Mouse (Mus musculus) 416B (cell line): ENCODE data around the gene Bmp5.
"Not testable (repeated sequence)": the region's sequence is repeated elsewhere in the genome, so short reads cannot be mapped to it uniquely, and the experiment has no call there.

Experiments
- DNase-seq: peaks from one replicate; pipeline ENCODE4 v3.0.0; 2011; ENCODE audit warnings: low read depth

Gene Bmp5

DNA sequence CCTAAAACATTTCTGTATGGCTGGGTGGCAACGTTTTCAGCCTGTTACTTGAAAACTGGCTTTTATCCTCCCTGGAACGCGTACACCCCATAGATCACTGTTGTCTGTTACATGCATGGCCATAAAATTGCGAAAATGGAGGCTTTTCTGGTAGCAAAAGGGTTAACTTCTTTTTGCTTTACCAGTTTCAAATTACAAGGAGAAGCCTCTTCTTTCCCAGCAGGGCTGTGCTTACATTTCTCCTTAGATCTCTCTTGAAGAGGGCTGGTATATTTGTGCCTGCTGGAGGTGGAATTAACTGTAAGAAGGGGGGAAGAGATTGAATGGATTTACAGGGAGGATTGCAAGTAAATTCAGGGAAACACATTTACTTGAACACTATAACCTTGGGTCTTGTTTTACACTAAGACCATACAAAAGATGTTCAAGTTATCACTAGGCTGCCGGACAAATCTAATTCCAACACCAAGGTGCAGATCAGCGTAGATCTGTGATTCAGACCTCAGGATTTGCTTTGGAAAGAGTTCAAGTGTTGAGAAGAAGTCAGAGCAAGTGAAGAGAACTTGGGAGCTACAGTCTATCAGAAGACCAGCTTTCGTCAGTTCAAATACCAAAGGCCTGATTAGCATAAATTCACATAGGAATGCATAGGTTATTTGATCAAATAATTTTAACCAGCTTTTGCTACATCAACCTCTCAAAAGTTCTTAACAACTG, at the start of gene Bmp5:
TSS of gene Bmp5 (plus strand) at position 236 of the 717 bp plus-strand sequence.
- no peak for DNase-seq

DNA sequence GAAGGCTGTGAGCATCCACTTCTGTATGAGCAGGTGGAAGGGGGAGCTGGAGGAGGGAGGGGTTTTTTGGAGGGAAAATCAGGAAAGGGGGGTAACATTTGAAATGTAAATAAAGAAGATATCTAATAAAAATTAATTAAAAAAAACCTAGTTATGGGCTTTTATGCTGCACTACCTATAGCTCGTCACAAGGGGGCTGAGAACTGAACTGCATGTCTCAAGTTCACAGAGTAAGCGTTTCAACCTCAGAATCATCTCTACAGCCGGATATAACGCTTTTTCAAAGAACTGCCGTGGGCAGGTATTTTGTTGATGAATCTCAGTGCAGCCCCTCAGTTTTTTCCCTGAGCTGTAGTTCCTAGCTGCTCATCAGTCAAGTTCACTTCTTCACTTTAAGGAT, 15.1 kb upstream of the Bmp5 start:
- DNase-seq: peak; percentile 36

DNA sequence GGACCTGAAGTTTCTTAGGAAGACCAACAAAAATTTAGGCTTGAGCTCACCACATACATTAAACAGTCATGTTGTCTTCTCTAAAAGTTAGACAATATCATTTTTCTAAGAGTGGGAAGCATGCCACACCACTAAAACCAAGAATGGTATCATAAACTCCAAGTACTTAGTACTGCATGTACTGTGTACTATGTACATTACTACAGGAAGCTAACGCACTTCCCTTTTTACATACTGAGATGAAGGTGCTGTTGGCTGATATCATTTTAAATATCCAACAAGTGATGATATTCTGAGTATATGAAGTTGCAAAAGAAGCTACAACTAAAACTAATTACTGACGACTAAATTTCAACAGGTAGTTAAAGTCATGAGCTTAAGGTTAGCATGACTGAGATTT, 13.6 kb upstream of the Bmp5 start:
- DNase-seq: no peak

DNA sequence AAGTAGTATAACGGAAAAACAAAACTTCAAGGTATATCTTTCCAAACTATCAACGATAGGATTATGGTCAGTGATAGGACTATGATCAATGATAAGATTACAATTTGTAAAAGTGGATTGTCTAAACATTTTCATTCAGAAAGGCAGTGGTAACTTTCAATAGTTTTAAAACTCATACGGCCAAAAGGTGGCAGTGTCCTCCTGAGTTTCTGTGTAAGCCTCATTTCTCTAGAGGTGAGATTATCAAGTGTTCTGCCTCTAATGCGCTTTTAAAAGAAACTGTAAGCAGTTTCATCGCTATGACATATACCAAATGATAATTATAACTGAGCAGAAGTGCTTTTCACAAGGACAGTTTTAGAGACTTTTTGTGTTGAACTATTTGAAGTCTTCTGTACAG, 12.7 kb upstream of the Bmp5 start:
- DNase-seq: peak; percentile 46

DNA sequence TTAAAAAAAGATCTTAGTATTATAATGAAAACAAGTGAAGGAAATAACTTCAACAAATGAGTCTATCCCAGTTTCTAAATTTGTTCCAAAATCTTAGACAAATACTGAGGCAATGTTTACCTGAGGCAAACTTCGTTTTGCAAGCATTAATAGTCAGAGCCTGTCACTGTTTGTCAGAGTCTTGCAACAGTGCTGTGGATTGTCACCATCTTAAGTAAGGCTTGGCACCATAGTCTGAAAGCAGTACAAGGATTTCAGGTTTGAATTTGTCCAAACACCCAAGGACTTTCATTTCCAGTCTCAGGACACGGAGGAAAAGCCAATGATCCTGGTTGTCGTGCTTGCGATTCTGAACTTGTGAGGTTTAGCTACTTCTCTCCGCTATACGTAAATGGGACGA, 10.4 kb upstream of the Bmp5 start:
- no peak for DNase-seq

DNA sequence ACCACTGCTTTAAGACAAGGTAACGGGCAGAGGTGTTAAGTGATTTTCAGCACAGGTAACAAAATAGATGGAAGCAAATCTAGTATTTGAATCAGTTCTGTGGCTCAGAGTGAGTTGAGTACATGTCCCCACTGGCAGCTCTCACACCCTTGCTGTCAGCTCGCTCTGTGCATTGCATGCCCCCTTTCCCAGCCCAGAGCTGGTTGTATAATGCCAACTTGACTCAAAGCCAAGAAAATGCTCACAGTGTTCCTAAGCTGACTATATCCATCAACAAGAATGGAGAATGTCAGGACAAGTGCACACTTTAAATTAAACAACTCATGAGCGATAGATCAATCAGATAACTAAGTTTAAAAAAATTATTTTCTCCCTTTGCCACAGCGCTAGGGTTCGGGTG, 8.6 kb upstream of the Bmp5 start:
- no peak for DNase-seq

DNA sequence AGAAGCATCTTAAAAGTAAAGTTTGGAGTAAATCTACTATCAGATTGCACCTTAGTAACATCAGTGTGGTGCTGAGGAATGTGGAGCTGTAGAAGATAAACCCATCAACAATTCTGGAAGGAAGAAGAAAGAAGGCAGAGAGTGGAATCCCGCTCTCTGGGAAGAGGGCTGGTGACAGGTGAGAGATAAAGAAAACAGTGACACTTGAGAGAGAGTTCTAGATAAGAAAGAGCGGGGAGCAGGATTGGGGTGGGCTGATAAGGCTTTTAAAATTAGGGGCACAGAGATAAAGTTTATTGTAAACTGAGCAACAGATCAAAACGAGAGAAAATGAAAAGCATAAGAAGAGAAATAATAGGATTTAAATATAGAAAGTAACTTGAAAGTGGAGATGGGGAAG, 6.1 kb upstream of the Bmp5 start:
- DNase-seq: no peak

DNA sequence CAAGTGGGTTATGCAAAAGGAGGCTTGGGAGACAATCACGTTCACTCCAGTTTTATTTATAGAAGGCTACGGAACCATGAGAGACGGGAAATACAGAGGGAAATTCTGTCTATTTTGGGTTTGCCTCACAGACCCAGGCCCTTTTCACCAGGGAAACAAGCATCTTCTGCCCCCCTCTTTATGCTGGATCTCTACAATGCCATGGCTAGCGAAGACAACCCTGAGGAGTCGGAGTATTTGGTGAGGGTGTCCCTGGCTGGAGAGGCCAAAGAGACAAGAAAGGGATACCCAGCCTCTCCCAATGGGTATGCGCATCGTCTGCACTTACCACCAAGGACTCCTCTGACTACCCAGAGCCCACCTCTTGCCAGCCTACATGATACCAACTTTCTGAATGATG, 989 bp downstream of the Bmp5 start:
- no peak for DNase-seq

DNA sequence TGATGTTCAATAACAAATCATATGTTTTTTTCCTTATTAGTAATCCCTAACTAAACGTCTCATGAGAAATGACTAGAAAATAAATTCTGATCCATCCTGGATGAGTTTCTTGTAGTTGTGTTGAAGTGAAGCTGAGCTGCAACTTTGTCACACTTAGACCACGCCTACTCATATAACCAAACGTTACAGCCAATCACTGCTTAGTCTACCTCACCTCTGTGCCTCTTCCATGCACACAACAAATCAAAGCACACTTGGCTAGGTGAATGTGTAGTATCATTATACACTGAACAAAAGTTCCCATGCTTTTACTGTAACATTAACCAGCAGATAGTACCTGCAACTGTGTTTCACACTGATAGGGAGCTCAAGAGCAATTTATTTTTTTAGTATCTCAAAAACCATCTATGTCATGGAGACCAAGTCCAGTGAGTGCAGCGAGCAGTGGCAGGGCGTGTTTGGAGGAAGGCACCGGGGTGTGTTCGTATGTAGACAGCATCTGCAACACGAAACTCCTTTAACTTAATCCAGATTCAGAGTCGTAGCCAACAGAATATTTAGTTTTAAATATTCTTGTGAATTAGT, 3.7 kb downstream of the Bmp5 start:
- no peak for DNase-seq

DNA sequence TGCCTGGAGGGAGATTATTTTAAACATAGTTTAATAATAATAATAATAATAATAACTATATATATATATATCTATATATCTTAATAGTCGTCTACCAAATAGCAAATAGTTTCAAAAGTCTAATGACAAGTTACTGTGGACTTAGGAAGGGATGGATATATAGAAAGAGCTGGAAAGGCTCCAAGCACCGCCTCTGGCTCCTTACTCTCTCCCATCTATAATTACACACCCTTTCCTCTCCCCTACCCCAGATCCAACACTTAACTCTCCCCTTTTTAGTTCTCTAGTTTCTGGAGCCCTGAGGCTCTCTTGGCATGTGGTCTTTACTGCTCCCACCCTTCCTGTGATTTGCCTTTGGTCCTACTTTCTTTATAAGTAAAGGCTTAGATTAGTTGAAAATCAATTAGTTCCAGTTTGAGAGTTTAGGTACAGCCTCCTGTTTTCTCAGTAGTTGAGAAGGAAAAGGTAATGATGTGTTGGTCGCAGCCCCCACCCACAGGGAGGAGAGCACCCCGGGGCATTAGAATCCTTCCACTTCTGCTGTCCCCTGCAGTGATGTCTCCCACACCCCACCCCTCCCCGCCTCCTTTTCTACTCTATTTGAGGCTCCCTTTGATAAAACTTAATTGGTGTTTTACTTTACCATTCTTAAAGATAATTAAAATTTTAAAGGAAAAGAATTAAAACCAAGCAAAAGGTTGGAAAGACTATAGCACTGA, 5.6 kb downstream of the Bmp5 start:
- no peak for DNase-seq

DNA sequence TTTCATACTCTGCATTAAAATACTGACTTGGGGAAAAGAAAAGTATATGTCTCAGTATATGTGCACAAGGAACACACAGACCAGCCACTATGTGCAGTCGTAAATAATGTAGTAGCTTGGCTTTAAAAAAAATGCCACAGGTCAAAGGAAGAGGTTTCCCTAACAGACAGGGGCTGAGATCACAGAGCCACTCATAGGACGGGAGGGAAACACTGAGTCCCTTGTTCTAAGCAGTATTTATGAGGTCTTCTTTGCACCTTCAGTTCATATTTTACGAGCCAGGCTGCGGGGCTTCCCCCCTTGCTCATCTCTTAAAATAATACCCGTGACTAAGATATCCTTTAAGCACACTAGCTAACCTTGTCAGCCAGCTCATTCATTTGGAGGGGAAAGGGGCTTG, 6.4 kb downstream of the Bmp5 start:
- DNase-seq: no peak

DNA sequence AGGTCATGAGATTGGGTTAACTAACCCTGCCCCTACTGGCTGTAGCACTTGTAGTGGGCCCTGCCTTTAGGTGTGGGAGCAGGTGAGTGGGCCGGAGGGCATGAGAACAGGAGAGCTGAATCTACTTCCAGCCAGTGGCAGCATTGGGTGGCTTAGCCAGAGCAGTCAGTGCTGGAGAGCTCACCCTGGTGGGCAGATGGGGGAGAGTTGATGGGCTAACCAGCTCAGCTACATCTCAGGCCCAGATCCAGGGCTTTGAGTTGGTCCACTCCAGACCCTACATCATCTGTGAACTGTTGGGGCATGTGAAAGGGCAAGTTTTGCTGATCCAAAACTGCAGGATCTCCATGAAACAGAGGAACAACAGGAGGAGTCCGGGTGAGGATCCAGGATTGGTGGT, 8.4 kb downstream of the Bmp5 start:
- DNase-seq: no peak

DNA sequence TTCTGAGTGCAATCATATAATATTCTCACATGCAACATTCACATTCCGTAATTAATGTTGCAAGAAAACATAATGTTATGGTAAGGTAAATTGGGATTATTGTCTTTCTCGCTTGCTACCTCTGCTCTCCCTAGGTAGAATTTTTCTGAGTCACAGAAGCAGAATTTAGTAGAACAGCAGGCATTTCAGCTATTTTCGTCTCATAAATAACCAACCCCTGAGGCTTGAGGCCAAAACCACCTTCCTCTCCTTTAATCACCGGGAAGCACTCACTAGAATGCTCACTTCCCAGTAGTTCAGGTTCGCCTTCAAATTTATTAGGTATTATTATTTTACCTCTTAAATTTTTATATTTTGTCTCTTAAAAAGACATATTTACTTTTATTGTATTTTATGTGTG, 10.8 kb downstream of the Bmp5 start:
- DNase-seq: no peak

DNA sequence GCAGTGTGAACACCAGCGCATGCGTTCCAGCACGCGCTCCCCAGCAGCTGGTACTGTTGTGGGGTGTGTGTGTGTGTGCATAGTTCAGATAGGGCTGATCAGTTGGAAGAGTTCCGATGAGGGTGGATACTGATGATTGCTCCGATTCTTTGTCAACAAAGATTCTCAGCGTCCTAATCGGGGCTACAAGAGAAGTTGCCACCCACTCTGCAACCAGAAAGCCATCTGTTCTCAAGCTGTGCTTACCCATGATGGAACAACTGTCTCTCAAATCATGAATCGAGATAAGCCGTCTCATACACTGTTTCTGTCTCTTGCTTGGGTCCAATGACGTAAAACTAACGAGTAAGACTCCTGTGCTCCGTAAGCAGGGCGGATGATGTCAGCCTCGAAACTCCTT, 12.0 kb downstream of the Bmp5 start:
- no peak for DNase-seq

DNA sequence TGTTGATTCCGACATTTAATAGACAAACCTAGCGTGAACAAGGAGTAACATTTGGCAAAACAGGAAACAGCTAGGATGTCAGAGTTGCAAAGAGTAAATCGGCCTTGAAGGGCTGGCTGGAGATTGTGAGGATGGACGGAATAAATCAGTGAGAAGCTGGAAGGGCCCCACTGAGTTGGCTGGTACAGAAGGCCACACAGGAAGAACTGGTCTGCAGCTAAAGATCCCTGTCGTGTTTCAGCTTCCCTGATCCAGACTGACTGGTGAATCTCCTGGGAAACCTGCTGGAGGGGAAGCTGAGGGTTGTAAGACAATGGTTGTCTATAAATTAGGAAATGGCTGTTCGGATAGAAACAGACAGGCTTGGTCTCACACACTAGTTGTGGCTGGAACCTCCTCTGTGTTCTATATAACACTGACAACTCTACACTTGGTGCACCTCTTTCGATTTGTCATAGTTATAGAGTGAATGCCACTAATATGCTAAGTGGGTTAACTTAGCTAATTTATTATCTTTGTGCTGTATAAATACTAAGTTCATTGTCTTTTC, 14.8 kb downstream of the Bmp5 start:
- no peak for DNase-seq

DNA sequence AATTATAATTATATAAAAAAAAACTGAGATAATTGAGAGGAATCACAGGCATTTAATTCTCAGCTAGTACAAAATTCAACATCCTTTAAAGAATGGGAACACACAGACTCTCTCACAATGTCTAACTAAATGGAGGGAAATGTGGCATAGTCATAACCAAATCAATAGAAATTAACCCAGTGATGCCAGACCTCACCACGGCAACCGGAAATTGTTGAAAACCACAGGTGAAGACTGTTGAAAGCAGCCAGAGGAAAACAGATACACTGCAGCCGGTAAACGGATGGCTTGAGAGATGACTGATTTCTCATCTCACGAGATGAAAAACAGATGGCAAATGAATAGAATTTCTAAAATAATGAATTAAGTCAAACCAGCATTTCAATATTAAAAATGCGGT, 29.8 kb downstream of the Bmp5 start:
- DNase-seq: peak; percentile 20

DNA sequence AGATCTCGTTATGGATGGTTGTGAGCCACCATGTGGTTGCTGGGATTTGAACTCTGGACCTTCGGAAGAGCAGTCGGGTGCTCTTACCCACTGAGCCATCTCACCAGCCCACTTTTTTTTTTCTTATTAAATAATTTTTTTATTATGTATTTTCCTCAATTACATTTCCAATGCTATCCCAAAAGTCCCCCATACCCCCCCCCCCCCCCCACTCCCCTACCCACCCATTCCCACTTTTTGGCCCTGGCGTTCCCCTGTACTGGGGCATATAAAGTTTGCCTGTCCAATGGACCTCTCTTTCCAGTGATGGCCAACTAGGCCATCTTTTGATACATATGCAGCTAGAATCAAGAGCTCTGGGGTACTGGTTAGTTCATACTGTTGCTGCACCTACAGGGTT, 33.0 kb downstream of the Bmp5 start:
- DNase-seq: not testable (repeated sequence)

DNA sequence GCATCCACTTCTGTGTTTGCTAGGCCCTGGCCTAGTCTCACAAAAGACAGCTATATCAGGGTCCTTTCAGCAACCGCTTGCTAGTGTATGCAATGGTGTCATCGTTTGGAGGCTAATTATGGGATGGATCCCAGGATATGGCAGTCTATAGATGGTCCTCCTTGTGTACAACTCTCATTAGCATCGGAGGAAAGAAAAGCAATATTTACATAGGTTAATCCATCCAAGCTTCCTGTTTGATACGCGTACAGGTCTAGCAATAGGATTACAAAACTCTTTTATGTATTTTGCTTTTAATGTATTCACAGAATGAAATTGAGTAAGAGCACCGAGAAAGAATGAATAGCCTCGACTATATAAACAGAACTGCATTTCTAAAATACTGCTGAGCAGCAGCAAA, 33.5 kb downstream of the Bmp5 start:
- DNase-seq: no peak

DNA sequence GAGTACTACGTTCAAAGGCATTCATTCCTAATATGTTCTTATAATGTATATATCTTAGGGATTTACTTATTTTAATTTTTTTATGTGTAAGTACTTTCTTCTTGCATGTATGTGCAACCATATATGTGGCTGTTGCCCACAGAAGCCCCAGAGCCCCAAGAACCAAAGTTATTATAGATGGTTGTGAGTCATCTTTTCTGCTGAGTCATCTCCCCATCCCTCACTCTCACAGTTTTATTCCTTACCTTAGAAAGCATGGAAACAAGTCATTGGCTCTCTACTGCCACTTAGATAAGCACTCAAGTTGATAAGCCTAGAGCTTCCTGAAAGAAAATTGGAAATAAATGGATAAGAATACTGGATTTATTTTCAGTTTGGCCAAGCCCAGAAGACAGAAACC, 40.0 kb downstream of the Bmp5 start:
- DNase-seq: peak; percentile 57

DNA sequence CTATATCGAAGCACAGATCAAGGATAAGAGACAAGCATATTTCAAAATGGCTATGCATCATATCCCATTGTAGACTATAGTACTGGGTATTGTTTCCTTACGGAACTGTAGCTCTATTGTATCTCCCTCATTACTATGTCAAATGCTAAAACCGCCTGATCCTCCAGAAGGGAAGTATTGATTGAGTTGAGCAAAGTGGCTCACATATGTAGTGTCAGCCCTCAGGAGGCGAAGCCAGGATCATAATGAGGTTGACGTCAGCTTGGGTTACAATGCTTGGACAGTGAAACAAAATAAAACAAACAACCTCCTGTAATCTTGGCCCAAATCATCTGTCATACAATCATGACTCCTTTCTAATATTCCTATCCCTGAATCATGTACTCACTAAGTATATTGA, 43.2 kb downstream of the Bmp5 start:
- DNase-seq: no peak

DNA sequence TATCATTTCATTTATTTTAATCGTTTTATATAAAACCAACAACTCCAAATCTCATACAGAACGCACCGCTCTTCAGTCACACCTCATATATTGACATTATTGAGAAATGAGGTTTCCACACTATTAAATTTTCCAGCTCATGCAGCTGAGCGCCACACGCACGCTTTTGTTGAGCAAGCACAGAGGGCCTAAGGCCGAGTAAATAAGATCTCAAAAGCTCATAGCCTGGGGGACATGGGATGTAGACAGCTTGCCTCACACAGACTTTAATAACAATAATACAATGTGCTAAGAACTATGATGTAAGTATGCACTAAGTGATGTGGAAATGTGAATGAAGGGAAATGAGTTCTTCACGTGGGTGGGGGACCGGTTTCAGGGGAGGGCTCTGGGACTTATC, 57.3 kb downstream of the Bmp5 start:
- DNase-seq: no peak

DNA sequence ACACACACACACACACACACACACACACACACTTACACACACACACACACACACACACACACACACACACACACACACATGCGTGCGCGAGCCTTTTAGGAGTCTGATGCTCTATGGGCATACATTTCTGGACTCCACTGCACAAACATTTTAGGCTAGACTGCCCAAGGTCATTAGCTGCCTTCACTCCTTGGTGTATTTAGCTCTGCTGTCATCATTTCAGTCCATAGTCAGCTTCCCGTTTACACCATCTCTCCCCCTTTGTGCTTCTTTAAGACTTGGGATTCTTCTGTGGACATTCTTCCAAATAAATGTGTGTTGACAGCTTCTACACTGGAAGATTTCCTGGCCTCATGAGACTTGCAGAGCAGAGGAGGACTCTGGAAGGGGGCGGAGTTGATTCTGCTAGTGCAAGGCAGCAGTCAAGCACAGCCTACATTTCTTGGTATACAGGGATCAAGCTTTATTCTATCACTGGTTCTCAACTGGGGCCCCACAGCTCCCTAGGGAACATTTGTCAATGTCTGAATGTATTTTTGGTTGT, 58.1 kb downstream of the Bmp5 start:
- DNase-seq: no peak

DNA sequence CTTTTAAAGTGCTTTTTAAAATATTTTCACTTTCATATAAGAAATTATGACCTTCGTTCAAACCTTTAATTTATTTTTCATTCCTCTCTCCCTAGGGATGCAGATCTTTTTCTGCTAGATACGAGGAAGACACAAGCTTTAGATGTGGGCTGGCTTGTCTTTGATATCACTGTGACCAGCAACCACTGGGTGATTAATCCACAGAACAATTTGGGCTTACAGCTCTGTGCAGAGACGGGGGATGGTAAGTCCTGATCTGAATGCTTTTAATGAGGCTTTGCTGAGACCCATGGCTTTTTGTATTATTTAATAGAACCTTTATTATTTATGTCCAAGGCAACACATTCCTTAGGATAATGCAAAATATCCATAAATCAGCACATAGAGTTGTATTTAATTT, 64.3 kb downstream of the Bmp5 start:
- DNase-seq: no peak
